Mouse (Mus musculus): ENCODE results near the gene Zfp101. TPM values are rescaled to one million over a fixed set of nuclear protein-coding genes. Genes with fewer than 3 reads are reported as not detected.

Zfp101 gene
- polyA plus RNA-seq (2014; fragmentation: Nextera tagmentation; extraction: Ambion mirVana) = 15.0 and 16.7 TPM in 2 replicates

DNA sequence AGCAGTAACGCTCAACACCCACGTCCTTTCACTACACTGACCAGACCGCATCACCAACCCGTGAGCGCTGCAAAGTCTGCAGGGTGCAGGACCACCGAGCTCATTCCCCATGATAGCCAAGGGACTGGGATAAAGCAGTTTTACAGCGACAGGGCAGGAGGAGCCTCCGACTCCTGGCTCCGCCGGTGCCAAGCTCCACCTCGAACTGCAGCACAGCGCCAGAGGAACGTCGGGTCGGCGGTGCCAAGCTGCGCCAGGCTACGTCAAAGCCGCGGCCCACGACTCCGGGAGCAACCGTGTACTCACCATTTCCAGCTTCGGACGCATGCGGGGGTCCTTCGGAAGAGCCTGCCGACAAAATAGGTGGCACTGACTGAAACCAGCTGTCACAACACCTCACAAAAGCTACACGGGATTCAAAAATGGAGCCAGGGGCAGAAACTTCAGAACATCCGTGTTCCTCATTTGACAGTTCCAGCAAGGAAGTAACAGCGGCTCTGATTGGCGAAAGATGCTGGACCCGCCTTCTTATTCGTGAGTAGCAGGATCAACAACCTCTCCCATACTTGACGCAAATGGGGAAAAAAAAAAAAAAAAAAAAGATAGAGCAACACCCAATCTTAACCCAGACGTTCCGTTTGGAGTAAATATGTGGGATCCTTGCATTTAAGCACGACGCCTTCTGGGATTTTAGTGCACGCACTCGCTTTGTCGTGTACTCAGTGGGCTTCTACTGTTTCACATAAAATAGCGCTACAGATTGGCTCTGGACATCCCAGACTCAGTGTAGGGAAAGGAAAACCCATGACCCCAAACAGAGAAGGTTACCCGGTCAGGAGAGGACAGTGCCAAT lies at the start of gene Zfp101:
TSS of gene Zfp101 (minus strand) at position 460 of the 853 bp plus-strand sequence.
- Histone ChIP-seq H3K4me1 (replicated peaks; ENCODE audit: control insufficient read depth, insufficient read depth, low read length) (peaks cover 4% of the 10 kb centered on the region; the same call in 1 of the 2 replicates), H3K4me3 (ENCODE audit: low read depth, low read length) (peak within 1 kb of the TSS; percentile 89), H3K9ac (ENCODE audit: low read length) (peak within 1 kb of the TSS; percentile 77), H3K27ac (ENCODE audit: low read depth) (peak within 1 kb of the TSS; percentile 62), H3K4me2 (ENCODE audit: low read length) (peak within 1 kb of the TSS; percentile 72), H3K27me3 (replicated peaks; ENCODE audit: control insufficient read depth, insufficient read depth, low read length) (no peaks in the 10 kb centered on the region), H3K36me3 (ENCODE audit: control insufficient read depth, insufficient read depth, low read length) (no peaks in the 10 kb centered on the region), H3K9me3 (ENCODE audit: control insufficient read depth, low read length) (no peaks in the 10 kb centered on the region)
- DNase-seq (ENCODE audit: low spot score) (peak; percentile 92), ATAC-seq (replicated peaks; ENCODE audit: low FRiP score, low TSS enrichment, low read depth) (peak; percentile 94)
- WGBS = under 1% methylated on average over 44 of the region's 44 CpGs

GRCm38 (mm10) chr17:33441159-33441558 lies 46.7 kb upstream of the Zfp101 start:
- H3K4me2 ChIP-seq (ENCODE audit: low read length) = no peak overlapping the region
- H3K9me3 ChIP-seq (ENCODE audit: control insufficient read depth, low read length) = no peaks in the 10 kb centered on the region
- H3K36me3 ChIP-seq (ENCODE audit: control insufficient read depth, insufficient read depth, low read length) = no peaks in the 10 kb centered on the region
- no peak for DNase-seq (ENCODE audit: low spot score)
- no peaks in the 10 kb centered on the region for H3K4me1 ChIP-seq (replicated peaks; ENCODE audit: control insufficient read depth, insufficient read depth, low read length)
- H3K4me3 ChIP-seq (ENCODE audit: low read depth, low read length) = no peak overlapping the region
- no peaks in the 10 kb centered on the region for H3K27me3 ChIP-seq (replicated peaks; ENCODE audit: control insufficient read depth, insufficient read depth, low read length)
- no peak overlapping the region for H3K9ac ChIP-seq (ENCODE audit: low read length)
- ATAC-seq (replicated peaks; ENCODE audit: low FRiP score, low TSS enrichment, low read depth) = no peak
- no peak overlapping the region for H3K27ac ChIP-seq (ENCODE audit: low read depth)

DNA sequence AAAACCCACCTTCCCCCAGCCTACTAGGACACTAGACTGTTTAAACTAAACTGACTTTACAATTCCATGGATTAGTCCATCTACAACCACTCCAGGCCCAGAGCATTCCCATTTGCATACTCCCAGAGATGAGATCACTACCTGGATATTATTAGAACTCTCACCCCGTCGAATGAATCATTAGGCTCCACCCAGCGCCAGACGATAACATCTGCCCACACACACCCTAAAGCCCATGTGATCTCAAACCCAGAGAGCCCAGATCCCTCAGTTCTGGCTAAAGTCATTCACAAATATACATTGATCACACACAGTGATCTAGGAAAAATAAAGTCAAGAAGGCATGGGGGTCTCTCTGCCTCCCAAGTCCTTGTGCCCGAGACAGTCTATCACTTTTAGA lies 45.5 kb upstream of the Zfp101 start:
- Histone ChIP-seq H3K4me2 (ENCODE audit: low read length) (no peak overlapping the region), H3K4me1 (replicated peaks; ENCODE audit: control insufficient read depth, insufficient read depth, low read length) (no peaks in the 10 kb centered on the region), H3K36me3 (ENCODE audit: control insufficient read depth, insufficient read depth, low read length) (no peaks in the 10 kb centered on the region), H3K4me3 (ENCODE audit: low read depth, low read length) (no peak overlapping the region), H3K9me3 (ENCODE audit: control insufficient read depth, low read length) (no peaks in the 10 kb centered on the region), H3K27ac (ENCODE audit: low read depth) (no peak overlapping the region), H3K27me3 (replicated peaks; ENCODE audit: control insufficient read depth, insufficient read depth, low read length) (no peaks in the 10 kb centered on the region), H3K9ac (ENCODE audit: low read length) (no peak overlapping the region)
- DNase-seq (ENCODE audit: low spot score) (no peak), ATAC-seq (replicated peaks; ENCODE audit: low FRiP score, low TSS enrichment, low read depth) (no peak)
- 56% methylated on average over 5 of the region's 5 CpGs for WGBS

GRCm38 (mm10) chr17:33439148-33439547 lies 44.7 kb upstream of the Zfp101 start:
- peak; percentile 62; the same call in 1 of the 2 replicates for ATAC-seq (replicated peaks; ENCODE audit: low FRiP score, low TSS enrichment, low read depth)
- 68% methylated on average over 1 of the region's 1 CpGs for WGBS
- Histone ChIP-seq H3K36me3 (ENCODE audit: control insufficient read depth, insufficient read depth, low read length) (no peaks in the 10 kb centered on the region), H3K9ac (ENCODE audit: low read length) (no peak overlapping the region), H3K27me3 (replicated peaks; ENCODE audit: control insufficient read depth, insufficient read depth, low read length) (no peaks in the 10 kb centered on the region), H3K4me1 (replicated peaks; ENCODE audit: control insufficient read depth, insufficient read depth, low read length) (no peaks in the 10 kb centered on the region), H3K4me2 (ENCODE audit: low read length) (no peak overlapping the region), H3K27ac (ENCODE audit: low read depth) (no peak overlapping the region), H3K4me3 (ENCODE audit: low read depth, low read length) (no peak overlapping the region), H3K9me3 (ENCODE audit: control insufficient read depth, low read length) (no peaks in the 10 kb centered on the region)
- peak; percentile 83 for DNase-seq (ENCODE audit: low spot score)

DNA sequence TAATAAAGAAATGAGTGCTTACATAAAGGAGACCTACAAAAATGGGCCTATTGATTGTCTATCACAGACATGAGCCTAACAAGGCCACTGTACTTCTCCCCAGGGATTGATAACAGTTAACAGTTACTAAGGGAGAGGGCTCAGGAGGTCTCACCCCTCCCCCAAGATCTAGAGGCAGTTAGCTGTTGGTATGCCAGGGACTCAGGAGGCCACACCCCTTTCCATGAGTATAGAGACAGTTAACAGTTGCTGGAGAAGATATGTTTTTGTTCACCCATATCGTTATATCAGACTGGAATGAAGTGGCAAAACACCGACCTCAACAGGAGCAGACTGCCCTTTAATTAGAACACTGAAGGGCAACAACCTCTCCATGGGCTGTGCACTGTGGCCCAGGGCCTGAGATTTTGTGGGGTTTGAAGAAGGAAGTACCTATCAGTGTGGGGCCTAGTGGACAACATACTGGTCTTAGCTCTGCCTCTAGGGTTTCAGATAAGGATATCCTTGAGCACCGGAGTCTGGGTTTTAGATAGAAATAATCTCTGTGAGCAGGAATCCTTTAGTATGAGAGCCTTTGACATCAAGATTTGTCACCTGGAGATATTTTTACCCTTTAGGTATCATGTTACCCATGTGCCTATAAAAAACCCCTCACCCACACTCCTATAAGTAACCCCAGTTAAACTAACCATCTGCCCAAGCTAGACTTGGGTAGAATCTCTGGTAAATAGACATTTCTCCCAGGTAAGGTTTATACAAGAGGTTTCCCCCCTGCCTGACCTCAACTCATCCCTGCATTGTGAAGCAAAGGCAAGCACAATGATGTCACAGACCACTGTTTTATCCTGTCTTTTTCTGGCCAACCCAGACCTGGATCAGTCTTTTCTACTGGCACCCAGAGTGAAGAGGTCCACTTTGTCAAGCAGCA lies 37.8 kb upstream of the Zfp101 start, which contains the start of gene Actl9:
TSS of gene Actl9 (plus strand) at position 878 of the 928 bp plus-strand sequence.
- Histone ChIP-seq H3K4me1 (replicated peaks; ENCODE audit: control insufficient read depth, insufficient read depth, low read length) (no peaks in the 10 kb centered on the region), H3K27ac (ENCODE audit: low read depth) (no peak within 1 kb of the TSS), H3K4me2 (ENCODE audit: low read length) (no peak within 1 kb of the TSS), H3K9me3 (ENCODE audit: control insufficient read depth, low read length) (no peaks in the 10 kb centered on the region), H3K9ac (ENCODE audit: low read length) (no peak within 1 kb of the TSS), H3K27me3 (replicated peaks; ENCODE audit: control insufficient read depth, insufficient read depth, low read length) (no peaks in the 10 kb centered on the region), H3K4me3 (ENCODE audit: low read depth, low read length) (no peak within 1 kb of the TSS), H3K36me3 (ENCODE audit: control insufficient read depth, insufficient read depth, low read length) (no peaks in the 10 kb centered on the region)
- DNase-seq (ENCODE audit: low spot score) (no peak), ATAC-seq (replicated peaks; ENCODE audit: low FRiP score, low TSS enrichment, low read depth) (no peak)
- 86% methylated on average over 3 of the region's 3 CpGs for WGBS

- H3K27ac ChIP-seq (ENCODE audit: low read depth) = no peak overlapping the region
- H3K27me3 ChIP-seq (replicated peaks; ENCODE audit: control insufficient read depth, insufficient read depth, low read length) = no peaks in the 10 kb centered on the region
- ATAC-seq (replicated peaks; ENCODE audit: low FRiP score, low TSS enrichment, low read depth) (no peak), DNase-seq (ENCODE audit: low spot score) (no peak)
- no peaks in the 10 kb centered on the region for H3K9me3 ChIP-seq (ENCODE audit: control insufficient read depth, low read length)
- peaks cover 4% of the 10 kb centered on the region; the same call in 1 of the 2 replicates for H3K4me1 ChIP-seq (replicated peaks; ENCODE audit: control insufficient read depth, insufficient read depth, low read length)
- H3K4me3 ChIP-seq (ENCODE audit: low read depth, low read length) = no peak overlapping the region
- no peak overlapping the region for H3K4me2 ChIP-seq (ENCODE audit: low read length)
- H3K36me3 ChIP-seq (ENCODE audit: control insufficient read depth, insufficient read depth, low read length) = no peaks in the 10 kb centered on the region
- 96% methylated on average over 5 of the region's 5 CpGs for WGBS
- no peak overlapping the region for H3K9ac ChIP-seq (ENCODE audit: low read length)
These were observed 2.2 kb downstream of the Zfp101 start for GRCm38 (mm10) chr17:33392271-33392670.

DNA sequence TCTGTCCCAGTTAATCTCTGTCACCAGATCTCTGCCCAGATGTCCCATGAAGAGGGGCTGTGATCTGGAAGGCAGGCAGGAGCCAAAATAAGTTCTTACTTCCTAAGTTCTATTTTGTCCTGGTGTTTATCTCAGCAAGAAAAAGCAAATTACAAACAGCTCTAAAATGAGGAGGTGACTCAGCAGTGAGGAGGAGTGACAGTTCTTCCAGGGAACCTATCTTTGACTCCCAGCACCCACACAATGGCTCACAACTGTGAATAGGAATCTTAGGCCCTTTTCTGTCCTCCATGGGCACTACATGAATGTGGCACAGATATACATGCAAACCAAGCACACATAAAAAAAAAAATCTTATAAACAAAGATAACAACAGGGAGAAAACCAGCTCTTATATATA lies 8.7 kb downstream of the Zfp101 start:
- Histone ChIP-seq H3K9ac (ENCODE audit: low read length) (no peak overlapping the region), H3K27ac (ENCODE audit: low read depth) (no peak overlapping the region), H3K4me2 (ENCODE audit: low read length) (no peak overlapping the region), H3K4me1 (replicated peaks; ENCODE audit: control insufficient read depth, insufficient read depth, low read length) (no peaks in the 10 kb centered on the region), H3K4me3 (ENCODE audit: low read depth, low read length) (no peak overlapping the region), H3K36me3 (ENCODE audit: control insufficient read depth, insufficient read depth, low read length) (peaks cover 44% of the 10 kb centered on the region), H3K27me3 (replicated peaks; ENCODE audit: control insufficient read depth, insufficient read depth, low read length) (no peaks in the 10 kb centered on the region), H3K9me3 (ENCODE audit: control insufficient read depth, low read length) (no peaks in the 10 kb centered on the region)
- ATAC-seq (replicated peaks; ENCODE audit: low FRiP score, low TSS enrichment, low read depth) (no peak), DNase-seq (ENCODE audit: low spot score) (no peak)

DNA sequence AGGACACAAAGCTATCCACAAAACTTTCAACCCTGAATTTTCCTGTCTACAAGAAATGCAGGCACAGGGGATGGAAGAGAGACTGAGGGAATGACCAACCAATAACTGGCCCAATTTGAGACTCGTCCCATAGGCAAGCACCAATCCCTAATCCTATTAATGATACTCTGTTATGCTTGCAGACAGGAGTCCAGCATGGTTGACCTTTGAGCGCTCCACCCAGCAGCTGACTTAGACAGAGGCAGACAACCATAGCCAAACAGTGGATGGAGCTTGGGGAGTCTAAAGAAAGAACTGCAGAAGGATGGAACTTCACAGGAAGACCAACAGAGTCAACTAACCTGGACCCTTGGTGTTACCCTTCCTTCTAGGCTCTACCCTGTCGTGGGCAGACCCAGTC lies 21.6 kb downstream of the Zfp101 start:
- Histone ChIP-seq H3K9me3 (ENCODE audit: control insufficient read depth, low read length) (no peaks in the 10 kb centered on the region), H3K27ac (ENCODE audit: low read depth) (no peak overlapping the region), H3K36me3 (ENCODE audit: control insufficient read depth, insufficient read depth, low read length) (no peaks in the 10 kb centered on the region), H3K27me3 (replicated peaks; ENCODE audit: control insufficient read depth, insufficient read depth, low read length) (no peaks in the 10 kb centered on the region), H3K9ac (ENCODE audit: low read length) (no peak overlapping the region), H3K4me3 (ENCODE audit: low read depth, low read length) (no peak overlapping the region), H3K4me1 (replicated peaks; ENCODE audit: control insufficient read depth, insufficient read depth, low read length) (no peaks in the 10 kb centered on the region), H3K4me2 (ENCODE audit: low read length) (no peak overlapping the region)
- 92% methylated on average over 3 of the region's 3 CpGs for WGBS
- no peak for DNase-seq (ENCODE audit: low spot score)
- no peak for ATAC-seq (replicated peaks; ENCODE audit: low FRiP score, low TSS enrichment, low read depth)
